Mouse (Mus musculus): ENCODE results near the gene Rbm25.
"Not testable (repeated sequence)": the region's sequence is repeated elsewhere in the genome, so short reads cannot be mapped to it uniquely, and the experiment has no call there.

Gene Rbm25

GRCm38 (mm10) chr12:83630936-83631335 lies at the start of gene Rbm25:
Gene Rbm25 (plus strand): TSS chr12:83631236.
- not testable (repeated sequence) for DNase-seq (ENCODE audit: low read depth, low spot score)

DNA sequence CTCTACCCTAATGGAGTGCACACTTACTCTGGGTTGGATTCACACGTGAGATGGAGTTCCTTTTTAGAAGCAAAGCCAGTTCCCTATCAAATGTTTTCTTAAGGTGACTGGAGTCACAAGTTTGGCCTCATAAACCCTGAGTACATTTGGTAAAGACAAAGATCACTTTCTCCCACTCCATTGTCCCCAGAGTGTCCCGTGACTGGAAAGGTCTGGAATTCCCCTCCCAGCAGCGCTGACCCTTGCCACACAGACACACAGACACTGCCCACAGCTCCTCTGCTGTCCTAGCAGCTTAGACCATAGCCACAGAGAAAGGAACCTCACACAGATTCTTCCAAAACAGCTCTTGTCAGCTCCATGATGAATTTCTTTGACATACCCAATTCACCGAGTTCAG lies 48.9 kb upstream of the Rbm25 start:
- DNase-seq (ENCODE audit: low read depth, low spot score) = no peak

GRCm38 (mm10) chr12:83582747-83583146 lies 48.3 kb upstream of the Rbm25 start:
- no peak for DNase-seq (ENCODE audit: low read depth, low spot score)

DNA sequence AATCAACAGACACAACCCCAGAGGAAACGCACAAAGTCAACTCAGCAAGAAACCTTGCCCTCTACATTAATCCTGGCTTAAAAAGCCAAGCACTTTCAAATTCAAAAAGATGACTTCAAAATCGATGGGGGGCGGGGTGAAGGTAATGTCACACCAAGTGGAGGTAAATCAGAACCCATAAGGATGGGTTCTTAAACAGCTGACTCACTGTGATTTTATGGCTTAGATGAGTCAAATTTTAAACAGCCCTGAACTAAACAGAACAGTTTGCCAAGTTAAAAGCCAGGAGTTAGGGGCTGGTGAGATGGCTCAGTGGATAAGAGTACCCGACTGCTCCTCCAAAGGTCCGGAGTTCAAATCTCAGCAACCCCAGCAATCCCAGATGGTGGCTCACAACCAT lies 44.4 kb upstream of the Rbm25 start:
- DNase-seq (ENCODE audit: low read depth, low spot score) = no peak

GRCm38 (mm10) chr12:83591754-83592501 lies 39.1 kb upstream of the Rbm25 start:
- DNase-seq (ENCODE audit: low read depth, low spot score) = no peak

DNA sequence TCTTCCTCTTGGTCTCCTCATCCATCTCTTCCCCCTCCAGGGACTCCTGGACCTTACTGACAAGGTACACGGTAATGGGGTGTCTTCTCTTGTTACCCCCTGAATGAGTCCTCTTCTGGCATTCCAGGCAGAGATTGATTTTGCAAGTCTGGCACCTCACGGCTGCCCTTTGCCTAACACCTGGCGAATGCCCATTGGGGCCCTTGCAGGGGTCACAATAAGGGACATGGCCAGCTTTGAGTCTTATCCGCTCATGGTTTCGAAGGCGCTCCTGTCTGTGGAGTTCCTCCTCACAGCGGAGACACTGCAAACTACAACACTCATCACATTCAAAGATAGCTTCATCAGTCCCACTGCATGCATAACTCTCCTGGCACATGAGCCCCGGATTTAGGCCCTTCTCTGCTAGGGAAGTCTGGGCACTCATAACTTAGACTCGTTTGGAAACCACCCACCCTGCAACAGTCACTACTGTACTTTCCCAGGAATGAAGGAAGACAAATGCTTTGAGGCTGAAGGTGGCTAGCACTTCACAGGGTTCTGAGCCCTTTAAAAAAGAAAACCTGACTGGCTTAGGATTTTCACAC lies 36.5 kb upstream of the Rbm25 start:
- DNase-seq (ENCODE audit: low read depth, low spot score) = no peak

- no peak for DNase-seq (ENCODE audit: low read depth, low spot score)
Observed at GRCm38 (mm10) chr12:83596191-83596954, 34.7 kb upstream of the Rbm25 start.

- peak; percentile 95 for DNase-seq (ENCODE audit: low read depth, low spot score)
Observed at GRCm38 (mm10) chr12:83597025-83597501, 34.0 kb upstream of the Rbm25 start, which contains the start of gene Zfyve1. Gene Zfyve1 (minus strand): TSS chr12:83597222.

GRCm38 (mm10) chr12:83597881-83598280 lies 33.2 kb upstream of the Rbm25 start:
- no peak for DNase-seq (ENCODE audit: low read depth, low spot score)

- no peak for DNase-seq (ENCODE audit: low read depth, low spot score)
Observed at GRCm38 (mm10) chr12:83602285-83602684, 28.8 kb upstream of the Rbm25 start.

DNA sequence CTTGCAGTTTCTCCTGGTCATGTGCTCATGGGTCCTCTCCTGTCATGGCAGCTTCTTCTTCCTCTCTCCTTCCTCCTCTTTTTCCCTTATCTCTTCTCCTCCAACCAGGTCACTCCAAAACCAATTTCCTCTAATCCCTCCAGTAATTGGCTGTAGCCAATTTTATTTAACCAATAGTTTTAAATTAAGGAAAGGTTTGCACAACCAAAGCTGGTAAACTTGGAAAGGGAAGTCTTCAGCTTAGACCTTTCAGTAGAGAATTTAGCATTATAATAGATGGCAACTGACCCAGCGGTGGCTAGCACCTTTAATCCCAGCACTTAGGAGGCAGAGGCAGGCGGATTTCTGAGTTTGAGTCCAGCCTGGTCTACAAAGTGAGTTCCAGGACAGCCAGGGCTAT lies 24.6 kb upstream of the Rbm25 start:
- DNase-seq (ENCODE audit: low read depth, low spot score) = not testable (repeated sequence)

DNA sequence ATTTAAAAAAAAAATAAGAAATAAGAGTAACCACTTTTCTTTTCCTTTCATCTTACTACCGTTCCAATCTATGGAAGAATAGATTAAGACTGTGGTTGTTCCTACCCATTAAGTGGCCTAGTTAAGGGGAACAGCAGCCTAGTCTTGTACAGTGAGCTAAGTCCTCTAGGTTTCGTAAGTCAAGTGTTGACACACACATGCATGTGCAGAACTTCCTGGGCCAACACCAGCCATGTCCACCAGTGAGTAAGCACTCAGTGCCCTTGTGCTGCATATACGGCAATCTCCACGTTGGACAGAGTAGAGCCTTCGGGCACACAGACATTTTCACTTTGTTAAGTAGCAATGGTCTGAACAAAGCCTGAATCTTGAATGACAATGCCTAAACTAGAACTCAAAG lies 13.8 kb upstream of the Rbm25 start:
- DNase-seq (ENCODE audit: low read depth, low spot score) = no peak

DNA sequence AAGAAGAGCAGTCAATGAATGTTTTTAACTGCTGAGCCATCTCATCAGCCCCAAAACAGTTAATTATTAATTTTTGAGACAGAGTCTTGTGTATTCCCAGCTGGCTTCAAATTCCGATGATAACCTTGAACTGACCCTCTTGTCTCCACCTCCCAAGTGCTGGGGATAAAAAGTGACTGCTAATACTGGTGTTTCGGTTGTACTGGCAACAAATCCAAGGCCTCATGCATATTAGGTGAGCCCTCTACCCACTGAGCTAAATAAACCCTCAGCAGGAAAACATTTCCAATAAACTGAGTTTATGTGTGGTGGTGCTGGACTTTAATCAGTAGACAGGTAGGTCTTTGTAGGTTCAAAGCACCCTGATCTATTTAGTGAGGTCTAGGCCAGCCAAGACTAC lies 12.1 kb upstream of the Rbm25 start:
- DNase-seq (ENCODE audit: low read depth, low spot score) = no peak

GRCm38 (mm10) chr12:83620694-83621093 lies 10.3 kb upstream of the Rbm25 start:
- not testable (repeated sequence) for DNase-seq (ENCODE audit: low read depth, low spot score)

DNA sequence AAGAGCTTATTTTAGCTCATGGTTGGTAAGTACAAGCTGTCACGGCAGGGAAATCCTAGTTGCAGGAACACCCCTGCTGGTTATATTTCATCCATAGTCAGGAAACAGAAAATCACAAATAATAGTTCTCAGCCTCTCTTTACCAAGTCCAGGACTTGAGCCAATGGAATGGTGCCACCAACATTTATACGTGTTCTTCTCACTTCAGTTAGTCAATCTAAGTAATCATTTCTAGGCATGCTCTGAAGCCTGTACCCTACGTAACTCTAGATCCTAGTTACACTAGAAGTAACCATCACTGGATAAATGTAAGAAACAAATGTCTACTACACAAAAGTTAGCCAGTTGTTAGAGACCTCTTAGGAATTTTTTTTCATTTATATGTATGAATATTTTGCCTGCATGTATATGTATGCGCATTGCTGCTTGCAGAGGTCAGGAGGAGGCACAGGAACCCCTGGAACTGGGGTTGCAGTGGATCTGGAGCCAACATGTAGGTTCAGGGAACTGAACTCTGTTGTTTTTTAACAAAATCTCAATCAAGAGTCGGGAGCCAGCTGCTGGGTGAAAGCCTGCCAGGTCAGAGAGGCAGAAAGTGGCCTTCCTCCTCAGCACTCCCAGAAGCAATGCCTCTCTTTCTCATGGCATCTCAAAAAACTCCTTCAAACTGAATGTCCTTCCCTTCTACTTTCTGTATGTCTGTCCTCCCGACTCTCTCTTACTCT lies 8.8 kb upstream of the Rbm25 start:
- DNase-seq (ENCODE audit: low read depth, low spot score) = no peak

GRCm38 (mm10) chr12:83624321-83624720 lies 6.7 kb upstream of the Rbm25 start:
- DNase-seq (ENCODE audit: low read depth, low spot score) = no peak

DNA sequence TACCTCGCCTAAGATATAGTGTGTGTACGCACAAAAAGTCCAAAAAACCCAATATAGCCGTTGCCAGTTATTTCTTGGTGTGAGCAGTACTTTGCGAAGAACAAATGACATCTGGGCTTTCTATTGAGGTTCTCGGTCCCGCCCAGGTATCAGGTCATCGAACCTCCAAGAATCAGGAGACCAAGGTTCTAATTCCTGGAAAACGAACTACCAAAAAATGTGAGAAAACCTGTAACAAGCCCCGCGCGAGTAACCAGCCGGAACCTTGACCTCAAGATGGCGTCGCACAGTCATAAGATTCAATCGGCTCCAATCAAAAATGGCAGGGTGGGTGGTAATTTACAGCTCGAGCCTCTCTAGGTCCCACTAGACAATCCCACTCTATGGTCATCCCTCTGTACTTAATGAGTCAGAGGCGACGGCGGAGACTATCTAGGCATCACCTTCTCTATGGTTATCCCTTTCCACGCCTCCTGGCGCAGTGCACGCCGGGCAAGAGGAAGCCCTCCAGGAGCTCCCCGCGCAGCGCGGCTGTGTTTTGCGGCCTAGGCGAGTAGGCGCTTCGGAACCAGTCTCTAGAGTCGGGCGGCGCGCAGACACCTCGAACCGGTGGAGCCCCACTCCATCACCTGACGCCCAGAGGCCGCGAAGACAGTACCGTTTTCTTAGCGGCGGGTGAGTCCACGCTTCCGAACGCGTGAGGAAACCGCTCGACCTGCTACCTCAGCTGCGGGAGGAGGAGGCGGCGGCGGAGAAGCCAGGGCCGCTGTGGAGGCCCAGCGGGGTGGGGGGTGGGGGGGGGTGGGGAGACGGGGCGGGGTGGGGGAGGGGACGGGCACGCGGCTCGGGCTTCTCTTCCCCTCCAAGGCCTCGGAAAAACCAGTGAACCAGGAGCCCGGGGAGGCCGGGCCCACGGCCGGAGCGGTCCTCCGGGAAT lies 975 bp downstream of the Rbm25 start:
- peak; percentile 99 for DNase-seq (ENCODE audit: low read depth, low spot score)

DNA sequence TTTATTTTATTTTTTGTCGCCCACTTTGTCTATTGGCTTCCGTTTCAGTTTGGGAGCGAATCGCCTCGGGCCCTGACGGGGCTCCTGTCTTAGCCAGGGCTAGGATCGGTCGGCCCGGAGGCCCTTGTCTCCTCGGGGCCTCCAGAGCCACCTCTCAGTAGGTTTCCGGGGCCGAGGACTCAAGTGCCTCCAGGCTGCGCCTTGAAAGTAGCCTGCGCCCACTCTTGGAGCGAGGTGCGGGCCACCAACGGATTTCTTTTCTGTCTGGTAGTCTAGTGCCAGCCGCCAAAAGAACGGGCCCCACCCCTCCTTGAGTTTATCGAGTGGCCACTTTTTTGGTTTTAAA lies 1.6 kb downstream of the Rbm25 start:
- DNase-seq (ENCODE audit: low read depth, low spot score) = peak; percentile 13

DNA sequence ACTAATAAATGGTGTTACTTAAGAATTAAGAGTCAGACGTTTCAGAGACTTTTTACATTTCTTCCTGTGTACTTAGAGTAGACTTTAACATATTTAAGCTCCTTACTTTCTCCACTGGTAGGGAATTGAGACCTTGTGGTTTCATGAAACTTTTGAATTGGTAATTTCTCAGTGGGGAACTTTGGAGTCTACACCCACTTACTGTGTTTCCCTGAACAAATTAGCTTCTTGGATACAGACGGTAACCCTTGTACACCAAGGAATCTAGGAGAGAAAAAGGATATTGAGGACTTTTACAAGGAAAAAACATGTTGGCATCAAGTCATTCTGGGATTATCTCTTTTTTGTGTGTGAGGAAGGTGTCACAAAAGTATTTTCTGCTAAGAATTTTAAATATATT lies 2.8 kb downstream of the Rbm25 start:
- no peak for DNase-seq (ENCODE audit: low read depth, low spot score)

DNA sequence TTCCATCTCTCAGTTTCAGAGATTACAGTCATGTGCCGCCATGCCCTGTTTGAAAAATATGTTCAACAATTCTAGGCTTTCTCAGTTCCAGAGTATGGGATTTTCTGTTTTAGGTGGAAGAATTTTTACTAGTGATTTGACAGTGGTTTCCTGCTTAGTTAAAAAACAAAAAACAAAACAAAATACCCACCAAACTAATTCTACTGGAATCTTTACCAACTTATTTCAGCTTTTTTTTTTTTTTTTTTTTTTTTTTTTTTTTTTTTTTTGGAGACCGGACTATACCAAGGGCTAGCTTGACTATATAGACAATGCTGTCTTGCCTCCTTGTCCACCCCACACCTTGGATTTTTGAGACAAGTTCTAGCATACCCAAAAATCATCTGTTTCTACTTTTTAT lies 10.2 kb downstream of the Rbm25 start:
- no peak for DNase-seq (ENCODE audit: low read depth, low spot score)

DNA sequence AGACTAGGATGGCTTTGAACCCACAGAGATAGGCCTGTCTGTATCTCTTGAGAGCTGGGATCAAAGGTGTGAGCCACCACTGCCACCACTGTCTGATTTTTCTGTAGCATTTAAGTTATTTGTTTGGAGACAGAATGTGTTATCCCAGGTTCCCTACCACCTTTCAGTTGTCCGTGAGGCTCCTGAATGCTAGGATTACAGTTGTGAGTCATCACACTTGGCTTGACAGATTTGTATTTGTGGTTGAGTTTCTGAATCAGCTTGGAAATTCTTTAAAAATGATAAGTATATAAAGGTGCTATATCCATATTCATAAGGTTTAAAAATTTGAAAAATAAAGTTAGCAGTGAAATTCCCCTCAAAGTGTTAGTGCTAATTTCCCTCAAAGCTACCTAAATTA lies 12.1 kb downstream of the Rbm25 start:
- DNase-seq (ENCODE audit: low read depth, low spot score) = no peak

Measured in skeletal muscle tissue, adult 2 months (tissue).